Mouse (Mus musculus) heart, adult 2 months (tissue): ENCODE measurements around the gene Gadd45a. TPM values are rescaled to one million over a fixed set of nuclear protein-coding genes. Genes with fewer than 3 reads are reported as not detected.
A peak's percentile ranks its signal among the peaks of the same experiment; 100 is the strongest.

Source experiments
- DNase-seq, 2 experiments: peaks; one replicate each; pipeline ENCODE4 v3.0.0; 2021
- H3K27ac ChIP-seq: fragments of 200-600 bp; 2 replicates; pipeline ENCODE4 v1.8.1; 2022
- H3K27me3 ChIP-seq: fragments of 200-500 bp; 2 replicates; pipeline ENCODE4 v1.6.1; 2012; ENCODE audit warnings: mild to moderate bottlenecking, low read length, inconsistent platforms, mixed read lengths; ENCODE audit not compliant: control insufficient read depth, insufficient read depth
- H3K36me3 ChIP-seq: fragments of 200-500 bp; 2 replicates; pipeline ENCODE4 v1.6.1; 2012; ENCODE audit warnings: low read length, inconsistent platforms; ENCODE audit not compliant: control insufficient read depth, insufficient read depth
- H3K4me1 ChIP-seq: fragments of 200-500 bp; 2 replicates; pipeline ENCODE4 v1.6.1; 2011; ENCODE audit warnings: low read length; ENCODE audit not compliant: control insufficient read depth, insufficient read depth
- H3K4me3 ChIP-seq: fragments of 200-600 bp; 2 replicates; pipeline ENCODE4 v1.8.1; 2022
- H3K79me2 ChIP-seq: fragments of 200-500 bp; replicated peaks from 2 replicates; pipeline ENCODE4 v1.6.1; 2012; ENCODE audit warnings: mild to moderate bottlenecking, inconsistent platforms, low read length, moderate library complexity, mixed read lengths; ENCODE audit not compliant: control insufficient read depth, insufficient read depth
- H3K9ac ChIP-seq: fragments of 200-500 bp; 2 replicates; pipeline ENCODE4 v1.6.1; 2012; ENCODE audit warnings: low read depth, mild to moderate bottlenecking, control low read depth, inconsistent platforms, low read length, mixed read lengths
- CTCF ChIP-seq: fragments of 200-600 bp; IDR thresholded peaks from 2 replicates; pipeline ENCODE4 v1.8.1; 2022; ENCODE audit warnings: antibody characterized with exemption, mild to moderate bottlenecking, moderate library complexity
- EP300 ChIP-seq: fragments of 200-500 bp; IDR thresholded peaks from 2 replicates; pipeline ENCODE4 v1.6.1; 2011; ENCODE audit warnings: low read depth, low read length, control low read depth; ENCODE audit not compliant: insufficient read depth
- POLR2A ChIP-seq: fragments of 200-500 bp; IDR thresholded peaks from 2 replicates; pipeline ENCODE4 v1.6.1; 2011; ENCODE audit warnings: mild to moderate bottlenecking, low read depth, low read length, control low read depth; ENCODE audit not compliant: insufficient read depth
- WGBS: fragments of 180-500 bp; shearing (Covaris S2); methylation state at CpG from one replicate; pipeline ENCODE4 v1.1.7; 2018; 5-methylcytosine and 5-hydroxymethylcytosine counted together
- intact Hi-C: fragments of 180-260 bp; cut with DNase I; formaldehyde crosslinking; loops from one replicate; pipeline ENCODE4 v1.15.1; 2025
- polyA plus RNA-seq: library from polyadenylated mRNA; depleted of rRNA; stranded (reverse); fragments of >200 nt; gene quantifications from 2 replicates; pipeline ENCODE4 v1.2.3, GENCODE M21; 2012
- total RNA-seq, 2 experiments: library from RNA; stranded (reverse); gene quantifications; 2 replicates each; pipeline ENCODE4 v1.2.3; 2021

Gene Gadd45a
- total and polyA plus RNA-seq, 3 experiments = 14.6 to 30.3 (median 16.1) TPM

DNA sequence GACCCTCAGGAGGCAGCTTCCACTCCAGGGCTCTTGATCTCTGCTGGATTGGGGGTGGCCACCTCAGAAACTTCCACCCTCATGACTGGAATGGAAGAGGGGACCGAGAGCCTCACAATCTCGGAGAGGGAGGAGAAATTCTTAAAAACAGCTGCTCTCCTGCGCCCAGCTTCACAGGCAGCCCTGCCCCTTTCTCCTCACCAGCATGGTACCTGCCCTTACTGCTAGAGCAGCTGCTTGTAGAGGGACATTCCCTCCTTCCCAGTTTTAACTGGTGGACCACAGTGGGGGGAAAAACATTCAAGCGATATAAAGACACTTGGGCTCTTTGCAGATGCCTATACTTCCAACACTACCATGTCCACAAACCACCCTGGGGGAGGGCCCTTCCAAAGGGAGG, 18.9 kb downstream of the Gadd45a start:
- DNase-seq = no peak
- H3K36me3 ChIP-seq = no peaks in the 10 kb centered on the region
- no peaks in the 10 kb centered on the region for H3K27me3 ChIP-seq
- peaks cover 13% of the 10 kb centered on the region for H3K4me1 ChIP-seq
- TF ChIP-seq POLR2A (no peak), EP300 (no peak), CTCF (no peak)
- no peak overlapping the region for H3K27ac ChIP-seq
- H3K4me3 ChIP-seq = no peak overlapping the region
- no peak overlapping the region for H3K9ac ChIP-seq
- intact Hi-C loops = no loop called here
- WGBS = 80% methylated on average over 4 of the region's 4 CpGs
- no peaks in the 10 kb centered on the region for H3K79me2 ChIP-seq

DNA sequence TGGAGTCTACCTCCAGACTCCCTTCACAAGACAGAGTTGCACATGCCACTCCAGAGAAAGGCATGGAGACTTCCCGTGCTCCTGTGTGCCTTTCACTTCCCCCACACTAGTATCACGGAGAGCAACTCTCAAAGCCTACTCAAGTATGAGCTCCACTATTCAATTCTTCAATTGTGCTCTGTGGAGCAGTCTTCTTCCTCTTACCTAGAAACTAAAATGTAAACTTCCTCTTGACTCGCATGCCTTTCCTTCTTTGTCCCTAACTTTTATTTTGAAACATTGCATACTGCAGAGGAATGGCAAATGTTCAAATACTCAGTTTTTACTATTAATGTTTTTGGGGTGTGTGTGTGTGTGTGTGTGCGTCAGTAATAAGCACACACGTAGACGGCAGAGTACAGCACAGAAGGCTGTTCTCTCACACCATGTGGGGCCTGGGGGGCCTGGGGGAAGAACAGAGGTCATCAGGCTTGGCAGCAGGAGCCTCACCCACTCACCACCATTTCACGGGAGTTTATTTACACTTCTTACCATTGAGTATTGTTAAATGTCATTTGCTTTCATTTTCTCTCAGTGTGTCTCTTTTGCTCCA, 20.6 kb downstream of the Gadd45a start:
- H3K27ac ChIP-seq = no peak overlapping the region
- no peaks in the 10 kb centered on the region for H3K79me2 ChIP-seq
- no peak for DNase-seq
- intact Hi-C loops = no loop called here
- no peak for TF ChIP-seq EP300
- TF ChIP-seq POLR2A = no peak
- no peak for TF ChIP-seq CTCF
- WGBS = 59% methylated on average over 7 of the region's 7 CpGs
- H3K9ac ChIP-seq = no peak overlapping the region
- H3K4me3 ChIP-seq = no peak overlapping the region
- no peaks in the 10 kb centered on the region for H3K36me3 ChIP-seq
- peaks cover 13% of the 10 kb centered on the region for H3K4me1 ChIP-seq
- no peaks in the 10 kb centered on the region for H3K27me3 ChIP-seq

DNA sequence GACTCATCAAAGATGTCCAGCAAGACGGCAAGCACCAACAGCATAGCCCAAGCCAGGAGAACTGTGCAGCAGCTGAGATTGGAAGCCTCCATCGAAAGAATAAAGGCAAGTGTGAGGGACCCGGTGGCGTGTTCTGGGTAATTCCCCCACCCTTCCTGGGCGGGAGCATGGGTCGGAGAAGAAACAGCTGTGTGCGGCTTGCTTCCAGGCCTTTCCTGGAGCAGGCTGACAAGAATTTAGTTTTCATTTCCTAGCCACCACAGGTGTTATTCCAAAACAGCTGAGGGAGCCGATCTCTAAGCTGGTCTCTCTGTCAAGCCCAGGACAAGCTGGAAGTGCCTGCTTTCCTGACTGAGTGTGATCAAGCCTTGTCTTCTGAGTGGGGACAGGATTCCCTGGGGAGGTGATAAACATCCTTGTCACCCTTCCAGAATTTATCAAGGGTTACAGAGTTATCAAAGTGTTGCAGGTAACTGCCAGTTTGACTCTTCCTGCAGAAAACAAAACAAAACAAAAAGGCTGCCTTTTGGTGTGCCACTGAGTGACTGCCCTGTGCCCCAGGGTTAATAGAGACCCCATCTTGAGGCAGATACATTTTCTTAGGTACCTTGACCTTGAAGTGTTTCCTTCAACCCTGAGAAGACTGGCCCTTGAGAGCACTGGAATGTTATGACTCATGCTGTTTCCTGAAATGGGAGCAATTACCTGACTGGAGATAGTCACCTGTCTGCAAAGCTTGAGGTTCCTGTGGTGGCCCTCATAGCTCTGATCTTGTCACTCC, 21.3 kb downstream of the Gadd45a start:
- 47% methylated on average over 8 of the region's 8 CpGs for WGBS
- H3K4me1 ChIP-seq = peaks cover 13% of the 10 kb centered on the region
- no peak overlapping the region for H3K27ac ChIP-seq
- H3K79me2 ChIP-seq = no peaks in the 10 kb centered on the region
- no peak overlapping the region for H3K4me3 ChIP-seq
- TF ChIP-seq EP300 = no peak
- no peak for TF ChIP-seq POLR2A
- no peak for TF ChIP-seq CTCF
- intact Hi-C loops = no loop called here
- H3K9ac ChIP-seq = no peak overlapping the region
- H3K36me3 ChIP-seq = no peaks in the 10 kb centered on the region
- no peaks in the 10 kb centered on the region for H3K27me3 ChIP-seq
- peak; percentile 60 to 67 for DNase-seq

DNA sequence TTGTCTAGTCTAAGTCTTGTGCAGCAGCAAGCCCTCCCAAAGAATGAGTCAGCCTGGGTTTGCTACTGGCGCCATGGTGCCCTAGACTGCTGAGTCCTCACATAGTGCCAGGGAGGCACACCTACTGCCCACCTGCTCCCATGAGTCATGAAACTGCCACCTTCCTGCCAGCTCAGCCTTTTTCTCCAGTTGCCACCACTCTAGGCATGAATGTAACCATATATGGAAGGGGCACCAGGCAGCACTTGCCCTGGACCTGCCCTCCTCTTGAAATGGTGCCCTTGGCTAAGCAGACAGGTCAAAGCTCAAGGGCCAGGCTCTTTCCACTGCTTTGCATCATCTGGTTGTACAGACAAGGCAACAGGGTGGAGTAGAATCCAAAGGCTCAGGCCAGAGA, 22.6 kb downstream of the Gadd45a start:
- Histone ChIP-seq H3K27me3 (no peaks in the 10 kb centered on the region), H3K4me3 (no peak overlapping the region), H3K79me2 (no peaks in the 10 kb centered on the region), H3K36me3 (no peaks in the 10 kb centered on the region), H3K9ac (no peak overlapping the region), H3K27ac (no peak overlapping the region), H3K4me1 (peaks cover 13% of the 10 kb centered on the region)
- TF ChIP-seq CTCF (no peak), EP300 (no peak), POLR2A (no peak)
- DNase-seq = no peak
- intact Hi-C loops = no loop called here
- 95% methylated on average over 1 of the region's 1 CpGs for WGBS

DNA sequence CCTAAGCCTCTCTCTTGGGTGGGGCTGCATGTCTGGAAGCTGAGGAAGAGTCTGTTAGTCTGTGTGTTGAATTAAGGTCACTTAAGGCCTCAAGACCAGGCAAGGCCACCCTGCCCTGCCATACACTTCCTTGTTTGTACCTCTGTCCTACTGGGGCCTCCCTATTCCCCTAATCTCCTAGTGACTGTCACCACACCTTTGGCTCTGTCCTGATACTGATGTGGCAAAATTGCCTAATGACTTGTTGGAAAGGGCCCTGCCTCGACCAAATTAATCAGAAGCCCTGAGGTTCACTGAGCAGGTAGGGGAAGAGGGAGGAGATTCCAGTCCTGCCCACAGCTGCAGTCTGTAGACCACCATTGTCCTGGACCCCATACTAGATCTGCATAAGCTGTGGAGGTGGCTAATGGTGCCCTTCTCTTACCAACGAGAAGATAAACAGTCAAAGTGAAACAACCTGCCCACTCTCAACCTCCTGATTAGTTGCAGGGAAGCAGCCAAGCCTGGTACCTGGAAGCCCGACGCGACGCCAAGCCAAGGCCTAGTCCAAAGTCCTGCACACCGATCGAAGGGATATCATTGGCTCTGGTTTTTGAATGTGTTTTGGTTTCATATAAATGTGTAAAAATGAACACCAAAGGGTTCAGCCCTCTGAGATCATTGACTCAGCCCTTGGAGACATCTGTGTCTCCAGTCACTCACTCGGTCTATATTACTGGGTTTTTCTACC, 23.1 kb downstream of the Gadd45a start:
- Histone ChIP-seq H3K4me3 (no peak overlapping the region), H3K27me3 (no peaks in the 10 kb centered on the region), H3K36me3 (no peaks in the 10 kb centered on the region), H3K9ac (no peak overlapping the region), H3K27ac (no peak overlapping the region), H3K79me2 (no peaks in the 10 kb centered on the region), H3K4me1 (peaks cover 13% of the 10 kb centered on the region)
- TF ChIP-seq CTCF = no peak
- no peak for TF ChIP-seq POLR2A
- TF ChIP-seq EP300 = no peak
- DNase-seq = no peak
- WGBS = 86% methylated on average over 9 of the region's 9 CpGs
- intact Hi-C loops = no loop called here

DNA sequence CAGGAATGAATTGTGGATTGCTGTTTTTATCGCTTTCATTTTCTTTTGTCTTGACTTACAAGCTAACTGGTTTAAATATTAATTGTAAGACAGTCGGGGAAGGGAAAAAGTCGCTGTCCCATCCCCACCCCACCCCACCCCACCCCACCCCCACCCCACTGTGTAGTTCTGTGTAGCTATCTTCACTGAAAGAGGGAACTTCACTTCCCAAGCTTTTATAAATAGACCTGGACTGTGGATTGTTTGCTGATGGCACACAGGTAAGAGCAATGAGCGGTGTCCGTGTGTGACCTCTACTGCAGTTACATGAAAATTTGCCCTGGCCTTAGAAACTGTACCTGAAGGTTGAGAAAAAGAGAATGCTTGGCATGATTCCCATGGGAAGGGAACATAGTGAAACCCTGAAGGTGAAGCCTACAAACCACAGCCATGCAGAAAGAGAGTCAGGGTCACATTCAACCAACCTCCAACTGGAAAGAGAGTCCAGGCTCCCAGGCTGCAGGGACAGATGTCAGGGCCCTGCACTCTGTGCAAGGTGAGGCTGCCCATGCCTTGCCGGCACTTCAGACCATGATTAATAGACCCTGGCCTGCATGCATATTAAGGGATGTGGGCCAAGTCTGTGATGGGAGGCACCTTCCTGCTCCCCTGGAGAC, 23.8 kb downstream of the Gadd45a start:
- H3K4me3 ChIP-seq = no peak overlapping the region
- peaks cover 13% of the 10 kb centered on the region for H3K4me1 ChIP-seq
- H3K9ac ChIP-seq = no peak overlapping the region
- H3K27ac ChIP-seq = no peak overlapping the region
- H3K79me2 ChIP-seq = no peaks in the 10 kb centered on the region
- H3K27me3 ChIP-seq = no peaks in the 10 kb centered on the region
- DNase-seq = no peak
- WGBS = 73% methylated on average over 6 of the region's 6 CpGs
- intact Hi-C loops = no loop called here
- TF ChIP-seq POLR2A (no peak), EP300 (no peak), CTCF (no peak)
- H3K36me3 ChIP-seq = no peaks in the 10 kb centered on the region
